Mouse (Mus musculus) ES-Bruce4 (cell line): ENCODE measurements around the gene Urm1.

Source experiments
- CTCF ChIP-seq: IDR thresholded peaks from one replicate; pipeline ENCODE4 v1.8.1; 2011; ENCODE audit warnings: low read depth, low read length
- EP300 ChIP-seq: IDR thresholded peaks from 2 replicates; pipeline ENCODE4 v1.6.1; 2011; ENCODE audit warnings: low read depth, low read length; ENCODE audit not compliant: insufficient read depth

DNA sequence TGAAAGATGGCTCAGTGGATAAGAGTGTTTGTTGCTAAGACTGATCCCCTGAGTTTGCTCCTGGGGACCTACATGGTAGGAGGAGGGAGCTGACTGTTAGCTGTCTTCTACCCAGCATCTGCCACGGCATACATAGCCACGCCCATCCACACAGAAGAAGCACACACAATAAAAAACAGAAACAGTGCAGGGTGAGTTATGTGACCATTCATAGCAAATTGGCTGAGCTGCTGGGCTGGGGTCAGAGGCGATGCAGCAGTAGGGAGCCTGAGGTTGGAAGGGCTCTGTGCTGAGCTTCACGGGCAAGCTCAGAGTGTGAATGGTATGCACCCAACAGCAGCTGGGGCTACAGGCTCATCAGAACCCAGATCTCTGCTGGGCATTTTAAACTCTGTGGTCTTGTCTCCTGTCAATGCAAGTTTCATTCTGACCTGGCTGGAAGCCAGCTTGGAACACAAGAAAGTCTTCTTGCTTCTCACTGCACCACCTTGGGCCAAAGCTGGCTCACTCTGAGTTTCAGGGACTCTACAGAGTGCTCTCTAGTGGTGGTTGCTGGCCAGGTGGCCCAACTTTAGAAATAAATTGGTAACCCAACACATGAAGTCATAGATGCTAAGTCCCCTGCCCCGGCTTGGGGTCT lies 30.1 kb downstream of the Urm1 start:
- TF ChIP-seq EP300: no peak
- TF ChIP-seq CTCF: no peak
